Mouse (Mus musculus) heart, adult 18-20 months (tissue): ENCODE measurements around the gene Arid4b. TPM values are rescaled to one million over a fixed set of nuclear protein-coding genes. Genes with fewer than 3 reads are reported as not detected.

Experiments used
- total RNA-seq, 2 experiments: library from RNA; stranded (reverse); gene quantifications; 2 replicates each; pipeline ENCODE4 v1.2.3; 2021

Arid4b gene
- total RNA-seq, 2 experiments from 2014 or later = 18.4 to 21.7 TPM

Other genes with a start within 250 kb of the Arid4b start
- 10 to 100 TPM; 26.3 to 31.3 TPM for gene B3galnt2, start 108.8 kb upstream of the Arid4b start, total RNA-seq
- 10 to 100 TPM; 18.8 to 24.0 TPM for gene Tbce, start 23.6 kb upstream of the Arid4b start, total RNA-seq
- gene Ggps1, start 256 bp downstream of the Arid4b start, total RNA-seq = 10 to 100 TPM; 21.5 to 26.9 TPM